Mouse (Mus musculus) A20 (cell line): ENCODE measurements at regions not wholly inside any gene's neighbourhood (a gene's known extent, or its start where the extent isn't known, plus 50 kb on each side); places are given as distances from the start of the nearest gene placed in this dataset.

Experiments
- DNase-seq: peaks from one replicate; pipeline ENCODE4 v3.0.0-alpha.2; 2011; ENCODE audit warnings: low read depth, low spot score

GRCm38 (mm10) chr12:106186501-106186900, 176.5 kb downstream of the Vrk1 start:
- DNase-seq: no peak

- DNase-seq: no peak
Observed at GRCm38 (mm10) chr12:106191771-106192170, 181.7 kb downstream of the Vrk1 start.

- DNase-seq: no peak
Observed at GRCm38 (mm10) chr12:106199302-106199701, 189.3 kb downstream of the Vrk1 start.

- no peak for DNase-seq
Observed at GRCm38 (mm10) chr12:106203526-106203925, 193.5 kb downstream of the Vrk1 start.

- DNase-seq: no peak
Observed at GRCm38 (mm10) chr12:106210959-106211358, 200.9 kb downstream of the Vrk1 start.

- no peak for DNase-seq
Observed at GRCm38 (mm10) chr12:106211488-106211887, 201.5 kb downstream of the Vrk1 start.

GRCm38 (mm10) chr12:106212397-106212796, 202.4 kb downstream of the Vrk1 start:
- no peak for DNase-seq

GRCm38 (mm10) chr12:106220071-106220470, 210.0 kb downstream of the Vrk1 start:
- DNase-seq: no peak

- no peak for DNase-seq
Observed at GRCm38 (mm10) chr12:106226276-106226675, 216.2 kb downstream of the Vrk1 start.

GRCm38 (mm10) chr12:106226776-106227562, 216.9 kb downstream of the Vrk1 start:
- no peak for DNase-seq

GRCm38 (mm10) chr12:106227563-106227840, 217.5 kb downstream of the Vrk1 start:
- no peak for DNase-seq

GRCm38 (mm10) chr12:106245178-106245840, 235.3 kb downstream of the Vrk1 start:
- DNase-seq: no peak

GRCm38 (mm10) chr12:106273591-106273990, 263.6 kb downstream of the Vrk1 start:
- no peak for DNase-seq

- DNase-seq: no peak
Observed at GRCm38 (mm10) chr12:106277886-106278285, 267.9 kb downstream of the Vrk1 start.

- DNase-seq: no peak
Observed at GRCm38 (mm10) chr12:106282491-106283106, 272.6 kb downstream of the Vrk1 start.

GRCm38 (mm10) chr12:106284814-106285213, 274.8 kb downstream of the Vrk1 start:
- no peak for DNase-seq

- no peak for DNase-seq
Observed at GRCm38 (mm10) chr12:106288791-106289515, 278.9 kb downstream of the Vrk1 start.

GRCm38 (mm10) chr12:106291476-106292046, 281.5 kb downstream of the Vrk1 start:
- no peak for DNase-seq

GRCm38 (mm10) chr12:106293117-106293516, 283.1 kb downstream of the Vrk1 start:
- no peak for DNase-seq

GRCm38 (mm10) chr12:106295596-106295995, 285.6 kb downstream of the Vrk1 start:
- DNase-seq: no peak

GRCm38 (mm10) chr12:106302617-106303016, 292.6 kb downstream of the Vrk1 start:
- DNase-seq: no peak
